Mouse (Mus musculus): Measurements from ENCODE around the gene Zbed6.

DNA sequence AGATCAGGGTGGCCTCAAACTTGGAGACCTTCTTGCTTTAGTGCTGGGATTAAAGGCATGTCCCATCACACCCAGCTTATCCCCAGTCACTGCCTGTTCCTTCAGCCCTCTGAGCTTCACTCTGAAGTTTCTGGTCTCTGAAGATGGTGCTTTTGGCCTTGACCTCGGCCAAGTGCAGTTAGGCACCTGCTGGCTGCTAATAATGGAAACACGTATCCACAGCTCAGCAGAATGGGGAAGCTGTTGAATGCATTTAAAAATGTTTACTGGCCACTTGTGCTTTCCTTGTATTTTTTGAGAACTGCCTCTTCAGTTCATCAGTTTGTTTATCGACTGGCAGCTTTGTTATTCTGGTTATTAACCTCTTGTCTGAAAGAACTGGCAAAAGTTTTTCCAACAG lies 11.1 kb upstream of the Zbed6 start:
- no peak for TF ChIP-seq POLR2A (IDR thresholded peaks at IDR 0.05; ENCODE audit: low read depth, low read length)
- no peak for TF ChIP-seq CTCF (conservative IDR thresholded peaks at IDR 0.05; ENCODE audit: insufficient read depth, insufficient read length, low read depth, low read length)

Measured in kidney, adult 2 months (tissue).